Mouse (Mus musculus): ENCODE results near the gene Trpm3. TPM values are rescaled to one million over a fixed set of nuclear protein-coding genes. Genes with fewer than 3 reads are reported as not detected.

The Trpm3 gene
- polyA plus RNA-seq, 1 experiment from 2014 or later = 4.5 TPM

- no peak overlapping the region for H3K4me2 ChIP-seq
- no peak overlapping the region for H3K4me3 ChIP-seq
- no peak overlapping the region for H3K9ac ChIP-seq
- no peak overlapping the region for H3K27ac ChIP-seq
- no peaks in the 10 kb centered on the region for H3K9me3 ChIP-seq
- H3K27me3 ChIP-seq = no peaks in the 10 kb centered on the region
- ATAC-seq (ENCODE audit: insufficient number of reproducible peaks, low FRiP score, low TSS enrichment, low read depth) = no peak
- no peaks in the 10 kb centered on the region for H3K36me3 ChIP-seq
- H3K4me1 ChIP-seq = no peaks in the 10 kb centered on the region
- WGBS = 85% methylated on average over 6 of the region's 6 CpGs
Measured at GRCm38 (mm10) chr19:22542990-22543709, 404.3 kb downstream of the Trpm3 start.

GRCm38 (mm10) chr19:22552179-22552578 is 413.3 kb downstream of the Trpm3 start:
- no peak for ATAC-seq (ENCODE audit: insufficient number of reproducible peaks, low FRiP score, low TSS enrichment, low read depth)
- Histone ChIP-seq H3K4me1 (peaks cover 7% of the 10 kb centered on the region), H3K4me2 (no peak overlapping the region), H3K27me3 (no peaks in the 10 kb centered on the region), H3K9ac (no peak overlapping the region), H3K9me3 (no peaks in the 10 kb centered on the region), H3K36me3 (no peaks in the 10 kb centered on the region), H3K4me3 (no peak overlapping the region), H3K27ac (no peak overlapping the region)
- 25% methylated on average over 5 of the region's 5 CpGs for WGBS

GRCm38 (mm10) chr19:22554421-22554941 is 415.6 kb downstream of the Trpm3 start:
- 19% methylated on average over 7 of the region's 7 CpGs for WGBS
- ATAC-seq (ENCODE audit: insufficient number of reproducible peaks, low FRiP score, low TSS enrichment, low read depth) = no peak
- peaks cover 7% of the 10 kb centered on the region for H3K4me1 ChIP-seq
- no peaks in the 10 kb centered on the region for H3K36me3 ChIP-seq
- H3K27ac ChIP-seq = no peak overlapping the region
- no peaks in the 10 kb centered on the region for H3K9me3 ChIP-seq
- H3K9ac ChIP-seq = no peak overlapping the region
- no peaks in the 10 kb centered on the region for H3K27me3 ChIP-seq
- peak overlapping the region; percentile 17; the same call in 1 of the 2 replicates for H3K4me2 ChIP-seq
- no peak overlapping the region for H3K4me3 ChIP-seq

GRCm38 (mm10) chr19:22572396-22572795 is 433.6 kb downstream of the Trpm3 start:
- Histone ChIP-seq H3K27me3 (no peaks in the 10 kb centered on the region), H3K4me2 (no peak overlapping the region)
- WGBS = 60% methylated on average over 11 of the region's 11 CpGs

GRCm38 (mm10) chr19:22572849-22573248 is 434.0 kb downstream of the Trpm3 start:
- H3K4me1 ChIP-seq = no peaks in the 10 kb centered on the region
- no peak overlapping the region for H3K9ac ChIP-seq
- no peak overlapping the region for H3K27ac ChIP-seq
- no peak overlapping the region for H3K4me3 ChIP-seq
- no peak for ATAC-seq (ENCODE audit: insufficient number of reproducible peaks, low FRiP score, low TSS enrichment, low read depth)
- H3K36me3 ChIP-seq = no peaks in the 10 kb centered on the region
- H3K4me2 ChIP-seq = no peak overlapping the region
- WGBS = 80% methylated on average over 2 of the region's 2 CpGs
- no peaks in the 10 kb centered on the region for H3K9me3 ChIP-seq
- H3K27me3 ChIP-seq = no peaks in the 10 kb centered on the region

More at GRCm38 (mm10) chr19:22572396-22572795, 433.6 kb downstream of the Trpm3 start:
- H3K4me3 ChIP-seq = no peak overlapping the region
- H3K36me3 ChIP-seq = no peaks in the 10 kb centered on the region
- no peak overlapping the region for H3K9ac ChIP-seq
- no peak overlapping the region for H3K27ac ChIP-seq
- H3K4me1 ChIP-seq = no peaks in the 10 kb centered on the region
- ATAC-seq (ENCODE audit: insufficient number of reproducible peaks, low FRiP score, low TSS enrichment, low read depth) = no peak
- H3K9me3 ChIP-seq = no peaks in the 10 kb centered on the region

GRCm38 (mm10) chr19:22582120-22582745 is 443.4 kb downstream of the Trpm3 start:
- Histone ChIP-seq H3K36me3 (no peaks in the 10 kb centered on the region), H3K27ac (no peak overlapping the region), H3K4me1 (no peaks in the 10 kb centered on the region), H3K9ac (no peak overlapping the region), H3K9me3 (no peaks in the 10 kb centered on the region), H3K4me3 (no peak overlapping the region), H3K27me3 (no peaks in the 10 kb centered on the region), H3K4me2 (no peak overlapping the region)
- 82% methylated on average over 4 of the region's 4 CpGs for WGBS
- ATAC-seq (ENCODE audit: insufficient number of reproducible peaks, low FRiP score, low TSS enrichment, low read depth) = no peak

- H3K4me1 ChIP-seq = peaks cover 2% of the 10 kb centered on the region; the same call in 1 of the 2 replicates
- H3K9ac ChIP-seq = no peak overlapping the region
- no peak for ATAC-seq (ENCODE audit: insufficient number of reproducible peaks, low FRiP score, low TSS enrichment, low read depth)
- H3K36me3 ChIP-seq = no peaks in the 10 kb centered on the region
- no peaks in the 10 kb centered on the region for H3K9me3 ChIP-seq
- H3K27ac ChIP-seq = no peak overlapping the region
- H3K4me3 ChIP-seq = no peak overlapping the region
- H3K27me3 ChIP-seq = no peaks in the 10 kb centered on the region
- no peak overlapping the region for H3K4me2 ChIP-seq
- 74% methylated on average over 3 of the region's 3 CpGs for WGBS
Measured at GRCm38 (mm10) chr19:22594492-22594891, 455.6 kb downstream of the Trpm3 start.

- Histone ChIP-seq H3K9ac (no peak overlapping the region), H3K27me3 (no peaks in the 10 kb centered on the region), H3K4me1 (peaks cover 2% of the 10 kb centered on the region; the same call in 1 of the 2 replicates), H3K4me3 (no peak overlapping the region), H3K9me3 (no peaks in the 10 kb centered on the region), H3K27ac (no peak overlapping the region), H3K36me3 (no peaks in the 10 kb centered on the region), H3K4me2 (no peak overlapping the region)
- no peak for ATAC-seq (ENCODE audit: insufficient number of reproducible peaks, low FRiP score, low TSS enrichment, low read depth)
- 56% methylated on average over 2 of the region's 2 CpGs for WGBS
Measured at GRCm38 (mm10) chr19:22595246-22595645, 456.4 kb downstream of the Trpm3 start.

- Histone ChIP-seq H3K27ac (no peak overlapping the region), H3K9ac (no peak overlapping the region), H3K9me3 (no peaks in the 10 kb centered on the region), H3K4me3 (no peak overlapping the region), H3K4me2 (no peak overlapping the region), H3K36me3 (no peaks in the 10 kb centered on the region), H3K27me3 (no peaks in the 10 kb centered on the region), H3K4me1 (peaks cover 2% of the 10 kb centered on the region; the same call in 1 of the 2 replicates)
- ATAC-seq (ENCODE audit: insufficient number of reproducible peaks, low FRiP score, low TSS enrichment, low read depth) = no peak
- 38% methylated on average over 3 of the region's 3 CpGs for WGBS
Measured at GRCm38 (mm10) chr19:22596715-22597114, 457.9 kb downstream of the Trpm3 start.

GRCm38 (mm10) chr19:22604322-22604721 is 465.5 kb downstream of the Trpm3 start:
- Histone ChIP-seq H3K9ac (no peak overlapping the region), H3K4me3 (no peak overlapping the region), H3K9me3 (no peaks in the 10 kb centered on the region), H3K4me1 (no peaks in the 10 kb centered on the region), H3K36me3 (no peaks in the 10 kb centered on the region), H3K27me3 (no peaks in the 10 kb centered on the region), H3K27ac (no peak overlapping the region), H3K4me2 (no peak overlapping the region)
- WGBS = 28% methylated on average over 4 of the region's 4 CpGs
- ATAC-seq (ENCODE audit: insufficient number of reproducible peaks, low FRiP score, low TSS enrichment, low read depth) = no peak

- no peak overlapping the region for H3K9ac ChIP-seq
- ATAC-seq (ENCODE audit: insufficient number of reproducible peaks, low FRiP score, low TSS enrichment, low read depth) = no peak
- H3K4me1 ChIP-seq = no peaks in the 10 kb centered on the region
- no peak overlapping the region for H3K4me3 ChIP-seq
- 59% methylated on average over 5 of the region's 5 CpGs for WGBS
- no peak overlapping the region for H3K27ac ChIP-seq
- H3K27me3 ChIP-seq = no peaks in the 10 kb centered on the region
- no peak overlapping the region for H3K4me2 ChIP-seq
- no peaks in the 10 kb centered on the region for H3K9me3 ChIP-seq
- H3K36me3 ChIP-seq = no peaks in the 10 kb centered on the region
Measured at GRCm38 (mm10) chr19:22607985-22608684, 469.3 kb downstream of the Trpm3 start.

- no peaks in the 10 kb centered on the region for H3K9me3 ChIP-seq
- H3K4me1 ChIP-seq = no peaks in the 10 kb centered on the region
- no peak overlapping the region for H3K27ac ChIP-seq
- no peak overlapping the region for H3K9ac ChIP-seq
- no peak overlapping the region for H3K4me3 ChIP-seq
- H3K27me3 ChIP-seq = no peaks in the 10 kb centered on the region
- WGBS = 70% methylated on average over 2 of the region's 2 CpGs
- ATAC-seq (ENCODE audit: insufficient number of reproducible peaks, low FRiP score, low TSS enrichment, low read depth) = no peak
- no peak overlapping the region for H3K4me2 ChIP-seq
- no peaks in the 10 kb centered on the region for H3K36me3 ChIP-seq
Measured at GRCm38 (mm10) chr19:22611621-22612020, 472.8 kb downstream of the Trpm3 start.
